Mouse (Mus musculus) hindbrain, embryonic 11.5 days (tissue): ENCODE data around the gene Akna. TPM values are rescaled to one million over a fixed set of nuclear protein-coding genes. Genes with fewer than 3 reads are reported as not detected.

Experiments
- ATAC-seq: fragments of 200-750 bp; cut with Nextera tagmentation; 2 replicates; pipeline ENCODE4 v1.8.0; 2017; ENCODE audit warnings: mild to moderate bottlenecking, moderate TSS enrichment, moderate library complexity; ENCODE audit not compliant: low FRiP score
- DNase-seq: peaks from one replicate; pipeline ENCODE4 v3.0.0-alpha.2; 2015; ENCODE audit warnings: low spot score
- H3K27ac ChIP-seq: fragments of 300-500 bp; sonication (generic); 2 replicates; pipeline ENCODE4 v1.5.1; 2014; ENCODE audit warnings: mild to moderate bottlenecking, low read depth, low read length
- H3K27me3 ChIP-seq: fragments of 300-500 bp; sonication (generic); 2 replicates; pipeline ENCODE4 v1.6.1; 2014; ENCODE audit warnings: mild to moderate bottlenecking, low read length, moderate library complexity, mixed read lengths; ENCODE audit not compliant: control insufficient read depth, insufficient read depth
- H3K36me3 ChIP-seq: fragments of 300-500 bp; sonication (generic); 2 replicates; pipeline ENCODE4 v1.6.1; 2014; ENCODE audit warnings: mild to moderate bottlenecking, low read length, moderate library complexity, mixed read lengths; ENCODE audit not compliant: control insufficient read depth, insufficient read depth
- H3K4me1 ChIP-seq: fragments of 300-500 bp; sonication (generic); replicated peaks from 2 replicates; pipeline ENCODE4 v1.6.1; 2014; ENCODE audit warnings: low read length, mixed read lengths; ENCODE audit not compliant: control insufficient read depth, insufficient read depth
- H3K4me2 ChIP-seq: fragments of 300-500 bp; sonication (generic); replicated peaks from 2 replicates; pipeline ENCODE4 v1.6.1; 2014; ENCODE audit warnings: mild to moderate bottlenecking, low read depth, low read length
- H3K4me3 ChIP-seq: fragments of 300-500 bp; sonication (generic); 2 replicates; pipeline ENCODE4 v1.5.1; 2014; ENCODE audit warnings: low read depth, low read length
- H3K9ac ChIP-seq: fragments of 300-500 bp; sonication (generic); 2 replicates; pipeline ENCODE4 v1.6.1; 2014; ENCODE audit warnings: low read depth, low read length
- H3K9me3 ChIP-seq: fragments of 300-500 bp; sonication (generic); 2 replicates; pipeline ENCODE4 v1.6.1; 2016; ENCODE audit warnings: low read length; ENCODE audit not compliant: control insufficient read depth
- WGBS: fragments of 180-500 bp; shearing (Covaris S2); extraction: QIAGEN DNeasy Blood & Tissue Kit; methylation state at CpG from one replicate; pipeline ENCODE4 v1.1.7; 2014; 5-methylcytosine and 5-hydroxymethylcytosine counted together
- polyA plus RNA-seq: library from polyadenylated mRNA; unstranded; fragments of >200 nt; fragmentation: Nextera tagmentation; extraction: Ambion mirVana; gene quantifications from 2 replicates; pipeline ENCODE4 v1.2.1, GENCODE M21; 2014

Akna gene
- 5.7 and 6.1 TPM in 2 replicates for polyA plus RNA-seq

DNA sequence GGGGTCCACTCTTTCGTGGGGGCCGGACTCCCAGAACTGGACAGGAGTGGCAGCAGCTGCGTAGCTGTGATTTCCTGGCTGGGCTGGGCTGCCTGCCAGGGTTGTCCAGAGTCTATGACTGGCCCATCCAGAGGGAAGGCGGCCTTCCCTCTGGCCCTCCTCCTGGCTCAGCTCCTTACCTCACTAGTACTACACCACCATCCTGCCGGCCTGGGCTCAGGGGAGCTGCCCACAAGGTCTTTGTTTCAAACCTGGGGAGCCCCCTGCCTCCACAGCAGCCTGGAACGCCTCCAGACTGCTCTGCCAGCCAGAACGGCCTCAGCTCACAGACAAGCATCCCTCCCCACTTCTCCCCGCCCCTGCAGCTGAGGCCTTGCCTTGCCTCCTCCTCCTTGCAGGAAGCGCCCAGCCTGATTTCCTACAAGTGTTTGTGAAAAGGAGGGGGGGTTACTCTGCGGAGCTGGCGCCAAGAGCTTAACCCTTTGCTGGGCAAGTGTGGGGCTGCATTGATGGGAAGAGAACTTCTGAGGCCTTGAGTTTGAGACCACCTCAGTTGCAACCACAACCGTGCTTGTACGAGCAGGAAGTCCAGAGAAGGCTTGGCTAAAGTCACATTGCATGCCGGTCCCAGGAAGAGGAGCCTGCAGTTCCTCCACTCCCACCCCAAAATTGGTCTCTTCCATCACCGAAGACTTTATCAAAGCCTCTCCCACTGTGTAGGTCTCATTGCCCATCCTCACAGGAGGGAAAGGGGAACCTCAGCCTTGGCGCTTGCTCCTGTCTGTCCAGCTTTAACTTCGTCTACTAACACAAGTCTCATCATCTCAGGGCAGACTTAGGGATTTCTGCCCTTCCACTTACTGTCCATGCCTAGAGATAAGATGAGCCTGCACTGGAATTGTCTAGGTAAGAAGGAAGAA is at the start of gene Akna:
Gene Akna (minus strand): TSS at position 315 of the 920 bp plus-strand sequence.
- no peaks in the 10 kb centered on the region for H3K27me3 ChIP-seq
- H3K4me3 ChIP-seq, result peak within 1 kb of the TSS; percentile 19; the same call in 1 of the 2 replicates
- H3K4me1 ChIP-seq, result peaks cover 20% of the 10 kb centered on the region
- no peaks in the 10 kb centered on the region for H3K36me3 ChIP-seq
- peak; percentile 79 for DNase-seq
- no peaks in the 10 kb centered on the region for H3K9me3 ChIP-seq
- peak within 1 kb of the TSS; percentile 71 for H3K27ac ChIP-seq
- WGBS, result 20% methylated on average over 16 of the region's 17 CpGs
- ATAC-seq, result peak; percentile 76
- H3K4me2 ChIP-seq, result peak within 1 kb of the TSS; percentile 26
- H3K9ac ChIP-seq, result peak within 1 kb of the TSS; percentile 53

DNA sequence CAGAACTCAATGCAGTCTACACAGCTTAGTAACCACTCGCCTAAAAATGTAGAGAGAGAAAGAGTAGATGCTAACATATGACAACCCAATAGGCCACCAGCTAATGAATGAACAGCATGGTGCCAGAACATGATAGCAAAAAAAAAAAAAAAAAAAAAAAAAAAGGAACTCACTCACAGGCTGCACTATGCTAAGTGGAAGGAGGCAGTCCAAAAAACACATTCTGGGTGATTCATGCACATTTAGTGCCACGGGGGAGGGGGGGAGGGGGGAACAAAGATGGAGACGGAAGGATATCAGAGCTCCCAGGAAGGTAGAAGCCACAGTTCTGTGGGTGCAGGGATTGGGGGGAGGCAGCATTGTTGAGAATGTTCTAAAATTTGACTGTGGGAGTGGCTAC is 49.4 kb upstream of the Akna start:
- ATAC-seq, result no peak
- WGBS, result 81% methylated on average over 3 of the region's 3 CpGs
- H3K4me2 ChIP-seq, result no peak overlapping the region

DNA sequence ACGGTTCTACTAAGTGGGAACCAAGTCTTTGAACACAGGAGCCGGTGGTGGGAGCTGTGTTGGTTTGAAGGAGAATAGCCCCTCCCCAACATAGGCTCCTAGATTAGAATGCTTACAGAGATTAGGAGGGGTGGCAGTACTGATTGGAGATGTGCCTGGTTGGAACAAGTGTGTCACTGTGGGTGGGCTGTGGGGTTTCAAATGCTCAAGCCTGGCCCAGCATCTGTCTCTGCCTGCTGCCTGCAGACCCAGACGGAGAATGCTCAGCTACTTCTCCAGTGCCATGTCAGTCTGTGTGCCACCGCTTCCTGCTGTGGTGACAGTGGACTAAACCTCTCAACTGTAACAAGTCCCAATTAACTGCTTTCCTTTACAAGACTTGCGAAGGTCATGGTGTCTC is 47.4 kb upstream of the Akna start:
- ATAC-seq (no peak), DNase-seq (no peak)
- Histone ChIP-seq H3K27me3 (no peaks in the 10 kb centered on the region), H3K9ac (no peak overlapping the region), H3K4me2 (no peak overlapping the region), H3K4me1 (no peaks in the 10 kb centered on the region), H3K4me3 (no peak overlapping the region), H3K9me3 (no peaks in the 10 kb centered on the region), H3K27ac (no peak overlapping the region), H3K36me3 (0 out of 2 replicates have a peak, but pooled peaks cover 5% of the 10 kb centered on the region)
- 86% methylated on average over 5 of the region's 5 CpGs for WGBS

More for the DNA sequence above, 49.4 kb upstream of the Akna start:
- Histone ChIP-seq H3K4me1 (no peaks in the 10 kb centered on the region), H3K9me3 (no peaks in the 10 kb centered on the region), H3K4me3 (no peak overlapping the region), H3K27ac (no peak overlapping the region), H3K36me3 (0 out of 2 replicates have a peak, but pooled peaks cover 5% of the 10 kb centered on the region), H3K9ac (no peak overlapping the region), H3K27me3 (no peaks in the 10 kb centered on the region)
- DNase-seq, result no peak

DNA sequence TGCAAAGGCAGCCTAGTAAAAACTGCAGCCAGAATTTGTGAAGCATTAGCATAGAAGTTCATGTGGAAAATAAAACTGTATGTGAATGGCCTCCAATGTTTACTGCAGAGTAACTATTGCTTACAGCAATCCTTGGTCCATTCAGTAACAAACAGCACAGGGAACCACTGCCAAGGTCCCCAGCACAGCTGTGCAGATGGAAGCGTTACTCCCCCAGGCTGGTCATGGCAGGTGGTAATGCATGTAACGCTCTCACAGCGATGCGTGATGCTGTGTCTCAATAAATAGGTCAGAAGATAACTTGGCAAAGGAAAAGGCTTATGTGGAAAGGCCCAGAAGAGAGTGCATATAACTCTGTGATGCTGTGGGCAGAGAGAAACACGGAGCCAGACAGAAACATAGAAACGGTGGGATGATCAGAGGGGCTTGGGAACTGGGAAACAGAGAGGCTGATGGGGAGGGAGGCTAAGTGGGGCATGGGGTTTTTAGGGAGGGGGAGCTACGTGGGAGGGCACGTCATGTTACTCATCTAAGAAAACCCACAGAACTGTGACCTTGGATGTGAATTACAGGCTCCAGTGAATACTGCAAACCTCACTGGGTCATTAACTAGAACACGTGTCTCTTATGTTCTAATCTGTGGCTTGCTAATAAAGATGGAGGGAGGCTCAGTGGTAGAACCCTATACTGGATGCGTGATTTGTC is 41.4 kb upstream of the Akna start:
- ATAC-seq (no peak), DNase-seq (no peak)
- H3K4me2 ChIP-seq, result no peak overlapping the region
- WGBS, result 90% methylated on average over 10 of the region's 10 CpGs
- no peak overlapping the region for H3K9ac ChIP-seq
- no peak overlapping the region for H3K27ac ChIP-seq
- no peak overlapping the region for H3K4me3 ChIP-seq
- H3K4me1 ChIP-seq, result no peaks in the 10 kb centered on the region
- H3K36me3 ChIP-seq, result 0 out of 2 replicates have a peak, but pooled peaks cover 5% of the 10 kb centered on the region
- no peaks in the 10 kb centered on the region for H3K27me3 ChIP-seq
- H3K9me3 ChIP-seq, result no peaks in the 10 kb centered on the region

DNA sequence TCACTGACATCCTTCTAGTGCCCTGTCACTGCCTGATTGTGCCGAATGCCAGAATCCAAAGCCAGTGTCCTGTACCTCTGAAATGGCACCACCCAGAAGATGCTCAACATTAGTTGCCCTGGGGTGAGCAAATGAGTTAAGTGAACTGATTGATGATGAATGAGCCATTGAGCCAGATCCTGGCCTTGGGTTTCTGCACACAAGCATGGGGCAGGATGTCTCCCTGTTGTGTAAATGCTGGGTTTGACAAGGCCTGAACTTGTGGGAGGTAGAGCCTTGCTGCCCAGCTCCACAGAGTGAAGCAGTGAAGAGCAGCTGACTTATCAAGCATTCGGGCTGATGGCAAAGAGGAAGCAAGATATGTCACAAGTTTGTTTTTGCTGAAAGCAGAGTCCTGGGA is 39.9 kb upstream of the Akna start:
- DNase-seq (no peak), ATAC-seq (no peak)
- Histone ChIP-seq H3K9ac (no peak overlapping the region), H3K4me1 (no peaks in the 10 kb centered on the region), H3K4me2 (no peak overlapping the region), H3K9me3 (no peaks in the 10 kb centered on the region), H3K27me3 (no peaks in the 10 kb centered on the region), H3K36me3 (no peaks in the 10 kb centered on the region), H3K27ac (no peak overlapping the region), H3K4me3 (no peak overlapping the region)
- WGBS, result 91% methylated on average over 2 of the region's 2 CpGs

DNA sequence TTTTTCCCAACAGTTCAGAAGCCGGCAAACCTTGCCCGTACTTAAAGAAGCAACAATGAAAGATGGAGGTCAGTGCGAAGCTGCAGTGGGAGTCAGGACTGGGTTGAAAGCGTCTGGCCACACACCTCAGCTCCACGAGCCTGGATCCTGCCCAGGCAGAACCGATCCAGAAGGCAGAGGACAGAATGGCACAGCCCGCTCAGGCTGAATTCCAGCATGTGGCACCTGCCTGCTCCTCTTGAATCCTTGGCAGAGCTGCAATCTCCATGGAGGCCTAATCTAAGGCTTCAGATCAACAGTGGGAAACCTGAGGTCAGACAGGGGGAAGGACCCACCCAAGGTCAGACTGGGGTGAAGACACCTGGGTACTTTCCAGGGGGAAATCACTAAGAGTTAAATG is 38.5 kb upstream of the Akna start:
- Histone ChIP-seq H3K4me3 (no peak overlapping the region), H3K4me1 (no peaks in the 10 kb centered on the region), H3K4me2 (no peak overlapping the region), H3K27ac (no peak overlapping the region), H3K27me3 (no peaks in the 10 kb centered on the region), H3K36me3 (no peaks in the 10 kb centered on the region), H3K9me3 (no peaks in the 10 kb centered on the region), H3K9ac (no peak overlapping the region)
- WGBS, result 96% methylated on average over 7 of the region's 7 CpGs
- DNase-seq, result no peak
- ATAC-seq, result no peak

DNA sequence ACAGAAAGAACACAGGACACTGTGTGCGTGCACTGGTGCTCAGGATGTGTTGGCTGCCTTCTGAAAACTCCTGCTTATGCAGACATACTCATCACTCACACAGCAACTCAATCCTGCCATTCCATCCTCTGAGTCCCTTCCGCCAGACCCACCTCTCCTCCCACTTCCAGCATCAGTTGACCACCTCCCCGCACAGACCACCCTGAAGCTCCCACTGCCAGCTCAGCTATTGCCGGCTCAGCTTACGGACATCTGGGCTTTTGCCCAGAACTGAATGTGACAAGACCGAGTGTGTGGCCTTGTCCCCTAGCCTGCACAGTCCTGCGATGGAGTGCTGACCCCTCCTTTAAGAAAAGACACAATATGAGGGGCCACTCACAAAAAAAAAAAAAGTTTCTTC is 37.1 kb upstream of the Akna start:
- H3K27me3 ChIP-seq, result no peaks in the 10 kb centered on the region
- no peak for DNase-seq
- H3K4me3 ChIP-seq, result no peak overlapping the region
- no peaks in the 10 kb centered on the region for H3K36me3 ChIP-seq
- no peak overlapping the region for H3K27ac ChIP-seq
- H3K9me3 ChIP-seq, result no peaks in the 10 kb centered on the region
- ATAC-seq, result no peak
- 64% methylated on average over 7 of the region's 7 CpGs for WGBS
- no peak overlapping the region for H3K4me2 ChIP-seq
- no peak overlapping the region for H3K9ac ChIP-seq
- no peaks in the 10 kb centered on the region for H3K4me1 ChIP-seq

DNA sequence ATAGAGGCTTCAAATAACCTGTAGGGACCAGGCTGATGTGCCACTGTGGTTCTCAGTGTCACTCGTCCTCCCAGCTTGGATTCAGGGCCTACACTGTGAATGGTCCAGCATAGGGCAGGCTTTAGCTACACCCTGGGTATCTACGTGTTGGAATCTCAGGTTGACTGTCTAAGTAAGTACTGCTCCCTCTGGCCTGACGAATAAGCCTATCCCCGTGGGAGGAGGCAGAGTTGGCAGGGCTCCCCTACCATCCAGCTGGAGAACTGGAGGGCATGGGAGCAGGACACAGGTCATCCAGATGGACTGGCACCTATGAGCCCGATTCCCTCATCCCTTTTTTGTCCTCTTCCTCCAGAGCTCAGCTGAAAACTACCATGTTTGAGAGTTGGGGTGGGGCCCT is 34.8 kb upstream of the Akna start:
- Histone ChIP-seq H3K27me3 (no peaks in the 10 kb centered on the region), H3K4me1 (no peaks in the 10 kb centered on the region), H3K36me3 (no peaks in the 10 kb centered on the region), H3K9me3 (no peaks in the 10 kb centered on the region), H3K4me2 (no peak overlapping the region), H3K9ac (no peak overlapping the region), H3K27ac (no peak overlapping the region), H3K4me3 (no peak overlapping the region)
- 87% methylated on average over 5 of the region's 5 CpGs for WGBS
- ATAC-seq, result peak; percentile 29; the same call in 1 of the 2 replicates
- DNase-seq, result no peak
